Mouse (Mus musculus) bone marrow, adult 2 months (tissue): ENCODE data around the gene Hoxa10.

Experiments used
- CTCF ChIP-seq: fragments of 200-500 bp; IDR thresholded peaks from 2 replicates; pipeline ENCODE4 v1.5.1; 2011; ENCODE audit warnings: low read length, control low read depth; ENCODE audit not compliant: control insufficient read depth, insufficient read depth
- POLR2A ChIP-seq: fragments of 200-500 bp; IDR thresholded peaks from 2 replicates; pipeline ENCODE4 v1.6.1; 2011; ENCODE audit warnings: low read depth, mild to moderate bottlenecking, control low read depth, low read length, borderline replicate concordance; ENCODE audit not compliant: control insufficient read depth

- TF ChIP-seq CTCF, result no peak
- no peak for TF ChIP-seq POLR2A
These were observed 26.0 kb upstream of the Hoxa10 start for GRCm38 (mm10) chr6:52266666-52266985.
